Mouse (Mus musculus) liver, postnatal 0 days (tissue): ENCODE results near the gene Dnmt1.

Experiments used
- CTCF ChIP-seq: sonication (generic); IDR thresholded peaks from 2 replicates; pipeline ENCODE4 v1.5.1; 2016; ENCODE audit warnings: antibody characterized with exemption, low read depth
- EP300 ChIP-seq: IDR thresholded peaks from 2 replicates; pipeline ENCODE4 v1.6.1; 2016; ENCODE audit warnings: antibody characterized with exemption, low read depth, mild to moderate bottlenecking

DNA sequence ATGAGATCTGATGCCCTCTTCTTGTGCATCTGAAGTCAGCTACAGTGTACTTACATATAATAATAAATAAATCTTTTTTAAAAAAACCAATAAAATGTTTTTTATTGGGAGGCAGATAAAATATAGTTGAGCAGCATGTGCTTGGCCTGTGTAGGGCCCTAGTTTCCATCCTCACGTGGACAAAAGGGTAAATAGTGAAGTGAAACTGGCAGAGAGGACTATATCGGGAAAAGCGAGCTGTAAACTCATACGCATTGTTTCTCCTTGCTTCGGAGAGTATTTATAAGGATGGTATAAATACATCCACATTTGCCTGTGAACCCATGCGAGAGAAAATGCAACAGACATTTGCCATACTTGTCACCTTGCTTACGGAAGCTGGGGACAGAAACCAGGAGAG, 20.1 kb upstream of the Dnmt1 start:
- TF ChIP-seq CTCF (no peak), EP300 (no peak)
